Mouse (Mus musculus): ENCODE measurements around the gene Snapin.

DNA sequence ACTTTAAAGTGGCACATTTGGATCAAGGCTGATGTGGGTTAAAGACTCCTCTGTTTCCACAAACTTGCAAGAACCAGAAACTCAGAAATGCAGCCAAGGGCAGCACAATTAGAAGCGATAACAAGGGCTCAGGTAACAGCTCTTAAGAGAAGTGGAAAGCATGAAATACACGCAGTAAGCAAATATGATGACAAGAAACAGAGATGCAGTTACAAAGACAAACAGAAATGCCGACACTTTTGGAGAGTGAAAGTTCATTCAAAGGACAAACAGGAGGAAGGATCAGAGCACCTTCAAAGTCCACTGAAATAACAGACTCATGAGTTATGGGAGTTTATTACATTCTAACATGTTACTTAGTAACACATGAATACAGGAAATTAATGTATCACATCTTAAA lies 15.5 kb upstream of the Snapin start:
- TF ChIP-seq MAX (IDR thresholded peaks at IDR 0.05; ENCODE audit: low read length) (no peak), CTCF (conservative IDR thresholded peaks at IDR 0.05 in 1 of 2, IDR thresholded peaks at IDR 0.05 in 1 of 2; ENCODE audit: low read depth in 2 of 2, low read length in 2 of 2) (no peak), ZKSCAN1 (IDR thresholded peaks at IDR 0.05; ENCODE audit: borderline replicate concordance, low read depth, low read length) (no peak), MAFK (IDR thresholded peaks at IDR 0.05; ENCODE audit: insufficient replicate concordance, low read length) (no peak), POLR2A (IDR thresholded peaks at IDR 0.05; ENCODE audit: low read depth, low read length) (no peak), CHD1 (IDR thresholded peaks at IDR 0.05; ENCODE audit: low read depth, low read length) (no peak), UBTF (IDR thresholded peaks at IDR 0.05; ENCODE audit: low read depth, low read length) (no peak), ZMIZ1 (IDR thresholded peaks at IDR 0.05; ENCODE audit: low read depth, low read length) (no peak), ZC3H11A (IDR thresholded peaks at IDR 0.05; ENCODE audit: low read depth, low read length) (no peak)
